10 mouse cellular contexts compared by ENCODE assay signal in the genomic region with DNA sequence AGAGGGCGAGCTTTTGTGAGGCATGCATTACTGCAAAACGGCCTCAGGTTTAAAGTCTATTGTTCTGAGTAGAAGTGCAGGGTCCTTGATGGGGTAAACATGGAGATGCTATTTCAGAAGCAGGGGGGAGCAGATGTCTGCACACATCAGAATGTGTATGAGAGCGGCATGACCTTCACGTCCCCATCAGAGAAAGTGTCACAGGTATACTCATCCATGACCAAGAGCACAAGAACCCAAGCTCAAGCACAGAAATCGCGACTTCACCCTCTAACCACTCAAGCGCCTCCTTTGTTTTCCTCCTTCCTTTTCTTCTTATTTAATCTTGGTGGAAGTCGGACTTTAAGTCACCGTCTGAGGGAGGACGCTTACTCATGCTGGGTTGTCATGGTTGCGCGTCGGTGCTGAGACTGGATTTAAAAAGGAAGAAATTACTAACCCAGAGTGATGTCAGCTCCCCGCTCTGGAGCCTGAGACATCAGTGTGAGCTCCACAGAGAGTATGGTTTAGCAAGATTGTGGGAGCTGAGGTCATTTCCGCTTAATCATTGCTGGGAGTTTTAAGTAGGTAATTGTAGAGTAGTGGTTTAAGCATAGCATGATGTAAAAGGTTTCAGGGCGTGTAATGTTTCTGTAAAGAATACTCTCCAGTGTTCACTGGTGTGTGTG.
DNase-seq lines count a peak whose midpoint lies in the region; ATAC-seq and TF ChIP-seq lines count a peak whose summit lies in the region.
"Had no signal": no experiment of that assay in that cellular context is flagged by ENCODE, and none has a peak within 500 bp of the region (broad histone marks: within the 10 kb centered on the region; RNA-seq: fewer than 3 reads in every experiment).

No protein-coding gene starts in this region.

- 0 out of 2 replicates have a peak overlapping the region, but pooled peaks have one; percentile 8 for H3K27ac ChIP-seq in forebrain, embryonic 10.5 days
- no peak overlapping the region for H3K27ac ChIP-seq in forebrain, embryonic 13.5 days
- no peak overlapping the region for H3K27ac ChIP-seq in midbrain, embryonic 14.5 days (replicated peaks; ENCODE audit: low read depth, low read length)
- no peak overlapping the region for H3K27ac ChIP-seq in kidney, adult 2 months (ENCODE audit: insufficient read depth, low read depth, low read length)
- H3K27ac ChIP-seq in kidney, embryonic 16.5 days (ENCODE audit: low read length), result no peak overlapping the region
- H3K27ac ChIP-seq: hindbrain, embryonic 15.5 days had no signal

- 58% methylated on average over 16 of the region's 16 CpGs for WGBS in forebrain, embryonic 10.5 days
- WGBS in forebrain, embryonic 13.5 days, result 44% methylated on average over 16 of the region's 16 CpGs
- 29% methylated on average over 16 of the region's 16 CpGs for WGBS in midbrain, embryonic 14.5 days
- WGBS in kidney, adult 2 months, result 52% methylated on average over 16 of the region's 16 CpGs
- 68% methylated on average over 16 of the region's 16 CpGs for WGBS in kidney, embryonic 16.5 days

- no peak for ATAC-seq in forebrain, embryonic 13.5 days
- ATAC-seq in midbrain, embryonic 14.5 days (ENCODE audit: low FRiP score, low TSS enrichment), result no peak
- no peak for ATAC-seq in kidney, embryonic 16.5 days (ENCODE audit: low FRiP score, low TSS enrichment)

- H3K36me3 ChIP-seq in forebrain, embryonic 10.5 days (replicated peaks), result no peaks in the 10 kb centered on the region
- H3K36me3 ChIP-seq in forebrain, embryonic 13.5 days (ENCODE audit: poor library complexity, severe bottlenecking), result no peaks in the 10 kb centered on the region
- H3K36me3 ChIP-seq in midbrain, embryonic 14.5 days (ENCODE audit: control insufficient read depth, insufficient read depth, low read length), result no peaks in the 10 kb centered on the region
- no peaks in the 10 kb centered on the region for H3K36me3 ChIP-seq in kidney, adult 2 months (ENCODE audit: control insufficient read depth, insufficient read depth, low read length)
- H3K36me3 ChIP-seq in kidney, embryonic 16.5 days (ENCODE audit: insufficient read depth, low read length), result no peaks in the 10 kb centered on the region
- H3K36me3 ChIP-seq: hindbrain, embryonic 15.5 days had no signal

- no peak overlapping the region for H3K9ac ChIP-seq in forebrain, embryonic 13.5 days
- H3K9ac ChIP-seq in midbrain, embryonic 14.5 days (replicated peaks; ENCODE audit: low read length), result no peak overlapping the region
- H3K9ac ChIP-seq in kidney, embryonic 16.5 days (replicated peaks; ENCODE audit: low read length), result no peak overlapping the region
- H3K9ac ChIP-seq: hindbrain, embryonic 15.5 days; lung, embryonic 14.5 days had no signal

- peaks cover 11% of the 10 kb centered on the region for H3K4me1 ChIP-seq in forebrain, embryonic 10.5 days
- peaks cover 7% of the 10 kb centered on the region; the same call in 1 of the 2 replicates for H3K4me1 ChIP-seq in forebrain, embryonic 13.5 days
- H3K4me1 ChIP-seq in midbrain, embryonic 14.5 days (ENCODE audit: control insufficient read depth, insufficient read depth, low read length), result 0 out of 2 replicates have a peak, but pooled peaks cover 5% of the 10 kb centered on the region
- no peaks in the 10 kb centered on the region for H3K4me1 ChIP-seq in kidney, adult 2 months (ENCODE audit: control insufficient read depth, insufficient read depth, low read length)
- no peaks in the 10 kb centered on the region for H3K4me1 ChIP-seq in kidney, embryonic 16.5 days (ENCODE audit: insufficient read depth, low read length)
- H3K4me1 ChIP-seq: hindbrain, embryonic 15.5 days had no signal

- no peak overlapping the region for H3K4me3 ChIP-seq in forebrain, embryonic 10.5 days
- H3K4me3 ChIP-seq in forebrain, embryonic 13.5 days, result no peak overlapping the region
- H3K4me3 ChIP-seq in midbrain, embryonic 14.5 days (replicated peaks; ENCODE audit: low read depth, low read length), result no peak overlapping the region
- no peak overlapping the region for H3K4me3 ChIP-seq in kidney, adult 2 months (ENCODE audit: insufficient read depth, low read depth, low read length)
- H3K4me3 ChIP-seq in kidney, embryonic 16.5 days (ENCODE audit: low read length), result no peak overlapping the region
- H3K4me3 ChIP-seq: hindbrain, embryonic 15.5 days had no signal

- no peaks in the 10 kb centered on the region for H3K9me3 ChIP-seq in forebrain, embryonic 10.5 days
- H3K9me3 ChIP-seq in forebrain, embryonic 13.5 days (replicated peaks), result no peaks in the 10 kb centered on the region
- H3K9me3 ChIP-seq in midbrain, embryonic 14.5 days (ENCODE audit: control insufficient read depth, low read length), result no peaks in the 10 kb centered on the region
- H3K9me3 ChIP-seq in kidney, embryonic 16.5 days (ENCODE audit: low read length), result no peaks in the 10 kb centered on the region
- H3K9me3 ChIP-seq: hindbrain, embryonic 15.5 days had no signal

- H3K27me3 ChIP-seq in forebrain, embryonic 10.5 days (ENCODE audit: poor library complexity, severe bottlenecking), result no peaks in the 10 kb centered on the region
- no peaks in the 10 kb centered on the region for H3K27me3 ChIP-seq in forebrain, embryonic 13.5 days
- no peaks in the 10 kb centered on the region for H3K27me3 ChIP-seq in midbrain, embryonic 14.5 days (ENCODE audit: control insufficient read depth, insufficient read depth, low read length)
- no peaks in the 10 kb centered on the region for H3K27me3 ChIP-seq in kidney, adult 2 months (replicated peaks; ENCODE audit: control insufficient read depth, insufficient read depth, low read length)
- no peaks in the 10 kb centered on the region for H3K27me3 ChIP-seq in kidney, embryonic 16.5 days (ENCODE audit: insufficient read depth, low read length)
- H3K27me3 ChIP-seq: hindbrain, embryonic 15.5 days had no signal

- no peak overlapping the region for H3K4me2 ChIP-seq in forebrain, embryonic 13.5 days
- no peak overlapping the region for H3K4me2 ChIP-seq in midbrain, embryonic 14.5 days (ENCODE audit: low read length)
- H3K4me2 ChIP-seq in kidney, embryonic 16.5 days (replicated peaks; ENCODE audit: low read depth, low read length), result no peak overlapping the region
- H3K4me2 ChIP-seq: hindbrain, embryonic 15.5 days; lung, embryonic 14.5 days had no signal

- DNase-seq in forebrain, embryonic 10.5 days (ENCODE audit: extremely low spot score, low spot score), result no peak
- peak; percentile 71 for DNase-seq in lung, postnatal 36 days
- no peak for DNase-seq in lung, postnatal 10 days
- DNase-seq in midbrain, embryonic 14.5 days, result peak; percentile 59
- no peak for DNase-seq in kidney, adult 2 months
- DNase-seq in thymus, postnatal 36 days, result no peak
- DNase-seq: lung, embryonic 14.5 days had no signal

- no peak for TF ChIP-seq CTCF in kidney, adult 2 months (conservative IDR thresholded peaks at IDR 0.05; ENCODE audit: insufficient read depth, insufficient read length, low read depth, low read length)

- TF ChIP-seq POLR2A in kidney, adult 2 months (IDR thresholded peaks at IDR 0.05; ENCODE audit: low read depth, low read length), result no peak

Comparison
In these comparisons a context has a peak if more than half of its experiments do, and no peak if none do; other contexts are left out.
1. DNase-seq: peak in lung, postnatal 36 days (single experiment) and midbrain, embryonic 14.5 days (single experiment); none in forebrain, embryonic 10.5 days (single experiment), lung, postnatal 10 days (single experiment), kidney, adult 2 months (single experiment) and thymus, postnatal 36 days (0 of 2).